Mouse (Mus musculus): ENCODE data around the gene Clcf1. TPM values are rescaled to one million over a fixed set of nuclear protein-coding genes. Genes with fewer than 3 reads are reported as not detected.

Gene Clcf1
- not detected in 2 replicates for polyA plus RNA-seq (2012; ENCODE audit: insufficient read depth, insufficient read length, low replicate concordance, missing spikeins)

DNA sequence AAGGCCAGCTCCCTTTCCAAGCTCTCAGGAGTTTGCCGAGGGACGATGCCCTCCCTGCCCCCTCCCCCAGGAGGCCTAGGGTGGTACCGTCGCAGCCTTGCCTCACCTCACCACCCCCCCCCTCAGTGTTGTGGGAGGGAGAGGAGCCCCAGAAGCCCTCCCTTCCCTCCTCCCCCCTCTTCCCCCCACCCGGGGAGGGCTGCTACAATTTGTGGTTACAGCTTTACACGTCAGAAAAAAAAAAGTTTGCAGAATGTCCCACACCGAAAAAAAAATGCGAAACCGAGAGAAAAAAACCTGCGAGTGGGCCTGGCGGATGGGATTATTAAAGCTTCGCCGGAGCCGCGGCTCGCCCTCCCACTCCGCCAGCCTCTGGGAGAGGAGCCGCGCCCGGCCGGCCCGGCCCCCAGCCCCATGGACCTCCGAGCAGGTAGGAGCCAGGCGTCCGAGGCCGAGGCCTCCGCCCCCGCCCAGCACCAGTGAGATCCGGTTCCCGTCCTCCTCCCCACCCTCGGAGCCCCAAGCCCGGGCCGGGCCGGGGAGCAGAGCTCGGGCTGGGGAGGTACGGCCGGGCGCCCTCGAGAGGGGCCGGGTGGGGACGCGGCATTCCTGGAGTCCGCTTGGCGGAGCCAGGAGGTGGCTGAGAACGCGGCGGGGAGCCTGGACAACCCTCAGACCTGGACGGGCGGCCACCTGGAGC, at the start of gene Clcf1, which contains the start of gene AC109138.7:
Clcf1 (plus strand) TSS at position 168 of the 700 bp plus-strand sequence.
AC109138.7 (plus strand) TSS at position 287 of the 700 bp plus-strand sequence.
- under 1% methylated on average over 49 of the region's 49 CpGs for WGBS
- peak within 1 kb of the TSS; percentile 49 for H3K4me3 ChIP-seq (ENCODE audit: insufficient read depth, low read depth, low read length)
- TF ChIP-seq POLR2A (IDR thresholded peaks at IDR 0.05; ENCODE audit: insufficient read depth, low read depth, low read length) (no peak), CTCF (IDR thresholded peaks at IDR 0.05; ENCODE audit: insufficient read depth, low read depth, low read length) (no peak)
- no peak within 1 kb of the TSS for H3K27ac ChIP-seq (ENCODE audit: insufficient read depth, low read depth, low read length)
- peaks cover 28% of the 10 kb centered on the region for H3K4me1 ChIP-seq (ENCODE audit: control insufficient read depth, insufficient read depth, low read length)

DNA sequence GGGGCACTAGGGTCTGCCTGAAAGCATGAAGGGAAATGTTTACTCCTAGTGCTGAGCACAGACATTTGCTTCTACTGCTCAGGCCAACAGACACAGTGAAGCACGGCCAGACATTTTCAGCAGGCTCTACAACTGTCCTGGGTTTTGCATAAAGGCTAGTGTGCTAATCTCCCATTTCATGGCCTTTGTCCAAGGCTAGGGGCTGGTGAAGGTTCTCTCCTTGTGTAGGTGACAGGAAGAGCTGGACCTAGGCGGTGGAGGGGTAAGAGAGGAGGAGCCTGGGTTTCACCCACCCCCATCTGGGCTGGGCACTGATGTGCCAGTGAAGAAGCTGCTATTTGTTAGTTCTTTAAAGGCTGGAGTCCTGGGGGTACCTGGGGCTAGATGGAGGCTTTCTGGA, 49.3 kb upstream of the Clcf1 start:
- H3K4me3 ChIP-seq (ENCODE audit: insufficient read depth, low read depth, low read length), result no peak overlapping the region
- TF ChIP-seq CTCF (IDR thresholded peaks at IDR 0.05; ENCODE audit: insufficient read depth, low read depth, low read length) (no peak), POLR2A (IDR thresholded peaks at IDR 0.05; ENCODE audit: insufficient read depth, low read depth, low read length) (no peak)
- 72% methylated on average over 2 of the region's 2 CpGs for WGBS
- H3K27ac ChIP-seq (ENCODE audit: insufficient read depth, low read depth, low read length), result no peak overlapping the region
- peaks cover 10% of the 10 kb centered on the region for H3K4me1 ChIP-seq (ENCODE audit: control insufficient read depth, insufficient read depth, low read length)

DNA sequence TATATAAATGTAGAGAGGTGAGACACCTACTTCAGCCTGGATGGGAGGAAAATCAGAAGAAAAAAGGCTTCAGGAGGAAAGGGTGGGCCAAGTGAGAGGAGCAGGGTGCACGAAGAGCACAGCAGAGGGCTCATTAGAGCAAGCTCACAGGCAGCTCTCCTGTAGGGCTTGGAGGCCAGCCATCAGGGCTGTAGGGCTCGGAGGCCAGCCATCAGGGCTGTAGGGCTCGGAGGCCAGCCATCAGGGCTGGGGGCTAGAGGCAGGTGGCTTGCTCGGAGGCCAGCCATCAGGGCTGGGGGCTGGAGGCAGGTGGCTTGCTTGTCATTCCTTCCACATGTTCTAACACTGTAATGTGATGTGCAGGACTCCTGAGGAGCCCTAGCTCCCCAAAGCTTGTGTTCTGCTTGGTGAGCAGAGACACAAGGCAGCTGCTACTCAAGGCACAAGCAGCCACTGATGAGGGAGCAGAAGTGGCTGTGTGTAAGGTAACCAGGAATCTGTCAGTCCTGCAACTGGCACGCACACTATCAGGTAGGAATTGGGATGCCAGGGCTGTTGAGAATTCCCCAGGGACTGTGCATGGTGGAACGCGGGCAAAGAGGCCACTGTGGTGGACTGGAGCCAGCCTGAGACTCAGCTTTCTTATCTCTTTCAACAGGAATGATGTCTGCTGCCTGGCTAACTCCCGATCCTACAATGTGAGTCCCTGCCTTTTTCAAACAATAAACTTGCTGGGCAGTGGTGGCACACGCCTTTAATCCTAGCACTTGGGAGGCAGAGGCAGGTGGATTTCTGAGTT, 47.2 kb upstream of the Clcf1 start:
- TF ChIP-seq POLR2A (IDR thresholded peaks at IDR 0.05; ENCODE audit: insufficient read depth, low read depth, low read length), result no peak
- no peak for TF ChIP-seq CTCF (IDR thresholded peaks at IDR 0.05; ENCODE audit: insufficient read depth, low read depth, low read length)
- peaks cover 16% of the 10 kb centered on the region for H3K4me1 ChIP-seq (ENCODE audit: control insufficient read depth, insufficient read depth, low read length)
- no peak overlapping the region for H3K4me3 ChIP-seq (ENCODE audit: insufficient read depth, low read depth, low read length)
- H3K27ac ChIP-seq (ENCODE audit: insufficient read depth, low read depth, low read length), result no peak overlapping the region
- WGBS, result 79% methylated on average over 9 of the region's 9 CpGs

DNA sequence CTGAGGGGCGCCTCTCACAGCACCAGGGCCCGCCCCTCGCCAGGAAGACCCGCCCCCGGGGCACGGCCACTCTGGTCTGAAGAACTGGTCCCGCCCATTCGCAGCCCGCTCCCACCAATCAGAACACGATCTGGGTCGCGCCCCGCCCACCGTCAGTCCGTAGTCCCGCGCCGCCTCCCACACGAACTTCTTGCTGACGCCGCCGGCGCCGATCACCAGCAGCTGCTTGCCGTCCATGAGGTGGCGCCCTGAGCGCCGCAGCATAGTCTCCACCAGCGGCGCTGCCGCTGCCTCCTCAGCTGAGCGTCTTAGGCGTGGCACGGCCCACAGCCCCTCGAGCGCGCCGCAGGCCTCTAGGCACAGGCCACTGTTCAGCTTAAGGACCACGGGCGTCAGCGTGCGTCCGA, 44.7 kb upstream of the Clcf1 start:
- under 1% methylated on average over 43 of the region's 43 CpGs for WGBS
- TF ChIP-seq CTCF (IDR thresholded peaks at IDR 0.05; ENCODE audit: insufficient read depth, low read depth, low read length) (peak; percentile 76), POLR2A (IDR thresholded peaks at IDR 0.05; ENCODE audit: insufficient read depth, low read depth, low read length) (peak; percentile 90)
- peak overlapping the region; percentile 88 for H3K27ac ChIP-seq (ENCODE audit: insufficient read depth, low read depth, low read length)
- H3K4me1 ChIP-seq (ENCODE audit: control insufficient read depth, insufficient read depth, low read length), result peaks cover 7% of the 10 kb centered on the region
- peak overlapping the region; percentile 67 for H3K4me3 ChIP-seq (ENCODE audit: insufficient read depth, low read depth, low read length)

DNA sequence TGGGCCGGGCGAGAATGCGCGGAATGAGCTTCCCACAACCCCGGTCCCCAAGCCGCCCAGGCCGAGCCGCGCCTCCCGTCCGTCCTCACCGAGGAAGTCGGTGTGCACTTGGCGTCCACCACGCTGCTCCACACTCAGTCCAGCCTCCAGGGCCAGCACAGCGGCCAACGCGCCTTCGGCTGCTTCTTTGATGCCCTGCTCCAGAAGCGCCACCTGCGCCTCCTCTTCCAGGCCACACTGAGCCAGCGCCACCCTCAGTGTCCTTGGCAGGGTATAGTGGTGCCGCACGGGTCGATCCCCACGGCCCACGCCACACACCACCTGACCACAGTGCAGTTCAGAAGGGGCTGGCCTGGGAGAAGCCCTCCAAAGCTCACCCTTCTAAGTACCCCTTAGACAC, 44.2 kb upstream of the Clcf1 start:
- 4% methylated on average over 27 of the region's 27 CpGs for WGBS
- H3K4me1 ChIP-seq (ENCODE audit: control insufficient read depth, insufficient read depth, low read length), result peaks cover 7% of the 10 kb centered on the region
- peak overlapping the region; percentile 88 for H3K27ac ChIP-seq (ENCODE audit: insufficient read depth, low read depth, low read length)
- peak overlapping the region; percentile 67 for H3K4me3 ChIP-seq (ENCODE audit: insufficient read depth, low read depth, low read length)
- TF ChIP-seq POLR2A (IDR thresholded peaks at IDR 0.05; ENCODE audit: insufficient read depth, low read depth, low read length) (no peak), CTCF (IDR thresholded peaks at IDR 0.05; ENCODE audit: insufficient read depth, low read depth, low read length) (no peak; the same call in 1 of the 2 replicates)

DNA sequence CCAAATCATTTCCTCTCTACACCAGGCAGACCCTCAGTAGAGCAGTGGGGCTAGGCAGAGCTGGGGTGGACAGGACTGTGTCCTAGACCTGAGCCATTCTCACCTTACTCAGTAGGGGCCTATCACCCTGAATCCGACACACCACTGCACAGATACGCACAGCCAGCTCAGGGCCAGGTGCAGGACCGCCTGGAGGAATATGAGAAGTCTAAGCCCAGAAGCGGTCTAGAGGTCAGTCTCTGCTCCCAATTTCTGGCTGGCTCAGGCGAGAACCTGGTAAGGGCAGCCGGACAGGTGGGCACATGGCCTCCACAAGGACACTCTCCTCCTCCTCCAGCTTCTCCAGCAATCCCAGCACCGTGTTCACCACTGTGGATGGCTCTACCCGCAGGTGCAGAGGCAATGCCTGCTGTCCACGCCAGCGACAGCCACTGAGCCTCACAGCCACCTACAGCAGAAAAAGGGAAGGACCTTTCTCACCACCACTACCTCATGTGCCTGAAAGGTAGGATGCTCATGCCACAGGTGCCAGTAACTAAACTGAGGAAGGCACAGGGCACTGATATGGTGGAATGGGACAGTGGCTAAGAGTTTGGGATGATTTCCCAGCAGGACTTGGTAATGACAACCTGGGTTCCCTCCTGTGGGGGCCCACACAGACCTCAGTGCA, 43.2 kb upstream of the Clcf1 start:
- no peak for TF ChIP-seq POLR2A (IDR thresholded peaks at IDR 0.05; ENCODE audit: insufficient read depth, low read depth, low read length)
- TF ChIP-seq CTCF (IDR thresholded peaks at IDR 0.05; ENCODE audit: insufficient read depth, low read depth, low read length), result no peak
- WGBS, result 94% methylated on average over 10 of the region's 10 CpGs

DNA sequence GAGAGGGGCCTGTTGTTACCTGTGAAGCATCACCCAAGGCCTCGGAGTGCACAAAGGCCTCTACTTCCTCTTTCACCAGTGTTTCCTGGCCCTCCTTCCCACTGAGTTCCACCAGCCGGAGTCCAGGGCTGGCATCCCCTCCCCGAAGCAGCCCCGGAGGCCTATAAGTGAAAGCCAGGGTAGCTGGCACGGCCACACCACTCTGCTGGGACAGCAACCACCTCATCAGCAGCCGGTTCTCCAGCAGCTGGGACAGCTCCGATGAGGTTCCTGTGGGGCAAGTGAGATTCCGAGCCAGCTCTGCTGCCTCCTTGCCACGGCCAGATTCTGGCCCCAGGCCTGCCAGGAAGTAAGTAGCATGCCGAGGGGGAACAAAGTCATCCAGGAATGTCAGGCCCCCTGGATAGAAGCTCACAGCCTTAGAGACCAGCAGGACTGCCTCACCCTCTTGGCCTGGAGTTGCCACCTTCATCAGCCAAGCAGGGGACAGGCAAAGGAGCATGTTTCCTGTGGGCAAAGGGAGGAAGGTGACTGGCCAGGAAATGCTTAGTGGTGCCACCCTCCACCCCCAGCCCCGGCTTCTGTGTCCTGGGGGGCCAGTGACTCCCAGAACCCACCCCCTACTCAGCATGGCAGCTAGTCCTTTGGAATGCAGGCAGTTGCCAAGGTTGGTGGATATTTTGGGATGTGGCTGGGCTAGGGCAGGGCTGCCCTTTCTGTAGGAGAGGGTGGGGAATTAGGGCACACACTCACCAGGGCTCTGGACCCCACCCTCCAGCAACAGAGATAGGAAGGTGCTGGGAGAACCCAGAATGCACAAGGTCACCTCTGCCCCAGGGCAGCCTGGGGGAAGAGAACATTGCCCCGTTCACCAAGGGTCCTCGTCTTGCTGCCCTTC, 42.4 kb upstream of the Clcf1 start:
- TF ChIP-seq POLR2A (IDR thresholded peaks at IDR 0.05; ENCODE audit: insufficient read depth, low read depth, low read length) (no peak), CTCF (IDR thresholded peaks at IDR 0.05; ENCODE audit: insufficient read depth, low read depth, low read length) (no peak)
- 69% methylated on average over 13 of the region's 13 CpGs for WGBS
- Histone ChIP-seq H3K4me1 (ENCODE audit: control insufficient read depth, insufficient read depth, low read length) (peaks cover 15% of the 10 kb centered on the region), H3K27ac (ENCODE audit: insufficient read depth, low read depth, low read length) (no peak overlapping the region), H3K4me3 (ENCODE audit: insufficient read depth, low read depth, low read length) (no peak overlapping the region)

More for the DNA sequence above, 43.2 kb upstream of the Clcf1 start:
- Histone ChIP-seq H3K4me3 (ENCODE audit: insufficient read depth, low read depth, low read length) (no peak overlapping the region), H3K4me1 (ENCODE audit: control insufficient read depth, insufficient read depth, low read length) (peaks cover 15% of the 10 kb centered on the region), H3K27ac (ENCODE audit: insufficient read depth, low read depth, low read length) (no peak overlapping the region)

DNA sequence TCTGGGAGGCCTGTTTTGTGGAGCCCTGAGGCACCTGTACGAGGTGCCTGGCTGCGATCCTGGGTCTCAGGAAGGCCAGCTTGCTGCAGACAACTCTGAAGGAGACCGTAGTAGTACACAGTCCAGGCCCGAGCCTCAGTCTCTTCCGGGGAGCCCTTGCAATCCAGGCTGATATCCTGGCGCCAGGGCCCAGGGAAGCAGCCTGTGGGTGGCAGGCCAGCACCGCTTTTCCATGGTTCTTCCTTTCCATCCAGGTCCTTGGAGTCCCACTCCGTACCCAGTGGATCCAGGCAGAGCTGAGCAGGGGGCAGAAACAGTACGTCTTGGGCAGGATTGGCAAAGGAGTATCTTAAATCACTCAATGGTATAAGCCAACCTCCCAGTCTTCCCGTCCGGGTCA, 41.1 kb upstream of the Clcf1 start:
- 71% methylated on average over 11 of the region's 11 CpGs for WGBS
- Histone ChIP-seq H3K4me1 (ENCODE audit: control insufficient read depth, insufficient read depth, low read length) (peaks cover 15% of the 10 kb centered on the region), H3K4me3 (ENCODE audit: insufficient read depth, low read depth, low read length) (no peak overlapping the region), H3K27ac (ENCODE audit: insufficient read depth, low read depth, low read length) (no peak overlapping the region)
- no peak for TF ChIP-seq POLR2A (IDR thresholded peaks at IDR 0.05; ENCODE audit: insufficient read depth, low read depth, low read length)
- no peak for TF ChIP-seq CTCF (IDR thresholded peaks at IDR 0.05; ENCODE audit: insufficient read depth, low read depth, low read length)
